Comparison of ENCODE assay signal across 7 mouse cellular contexts in genomic region chr3:89378394-89379067, GRCm38 (mm10). TPM values are rescaled to one million over a fixed set of nuclear protein-coding genes. Genes with fewer than 3 reads are reported as not detected.
DNase-seq lines count a peak whose midpoint lies in the region; ATAC-seq lines count a peak whose summit lies in the region.

No protein-coding gene starts in this region.

- WGBS in hindbrain, embryonic 12.5 days = 1% methylated on average over 14 of the region's 29 CpGs
- under 1% methylated on average over 29 of the region's 29 CpGs for WGBS in midbrain, embryonic 10.5 days

- peak overlapping the region; percentile 54 for H3K4me3 ChIP-seq in hindbrain, embryonic 12.5 days
- H3K4me3 ChIP-seq in midbrain, embryonic 10.5 days = peak overlapping the region; percentile 67

- intact Hi-C loops in left cerebral cortex, postnatal 25 days (cut with DNase I) = loop anchor here (5.0 kb wide), 1 partner anchor 109 kb away; no protein-coding TSS in a partner anchor

- H3K4me2 ChIP-seq in hindbrain, embryonic 12.5 days (replicated peaks) = peak overlapping the region; percentile 92

- peak overlapping the region; percentile 69 for H3K9ac ChIP-seq in hindbrain, embryonic 12.5 days

- ATAC-seq in hindbrain, embryonic 12.5 days (ENCODE audit: low FRiP score) = peak; percentile 91

- H3K36me3 ChIP-seq in hindbrain, embryonic 12.5 days = no peaks in the 10 kb centered on the region
- no peaks in the 10 kb centered on the region for H3K36me3 ChIP-seq in midbrain, embryonic 10.5 days

- peaks cover 3% of the 10 kb centered on the region for H3K27me3 ChIP-seq in hindbrain, embryonic 12.5 days
- no peaks in the 10 kb centered on the region for H3K27me3 ChIP-seq in midbrain, embryonic 10.5 days (ENCODE audit: low read depth, poor library complexity, severe bottlenecking)

- H3K4me1 ChIP-seq in hindbrain, embryonic 12.5 days = peaks cover 13% of the 10 kb centered on the region
- peaks cover 25% of the 10 kb centered on the region for H3K4me1 ChIP-seq in midbrain, embryonic 10.5 days

- H3K27ac ChIP-seq in hindbrain, embryonic 12.5 days = peak overlapping the region; percentile 55; the same call in 1 of the 2 replicates
- peak overlapping the region; percentile 93 for H3K27ac ChIP-seq in midbrain, embryonic 10.5 days (replicated peaks)

- no peaks in the 10 kb centered on the region for H3K9me3 ChIP-seq in hindbrain, embryonic 12.5 days (replicated peaks)
- no peaks in the 10 kb centered on the region for H3K9me3 ChIP-seq in midbrain, embryonic 10.5 days (replicated peaks)

- peak; percentile 77 for DNase-seq in adipocyte (ENCODE audit: low spot score)
- peak; percentile 67 to 77 for DNase-seq in cerebellum, postnatal 25 days
- peak; percentile 36 to 52 for DNase-seq in frontal cortex, postnatal 25 days (ENCODE audit: low spot score in 2 of 2)
- peak; percentile 60 to 70 for DNase-seq in left cerebral cortex, postnatal 25 days (ENCODE audit: low spot score in 2 of 2)
- DNase-seq in midbrain, embryonic 10.5 days (ENCODE audit: low spot score) = peak; percentile 91
- peak; percentile 75 for DNase-seq in right cerebral cortex, postnatal 4 days

RNA-seq across cellular contexts. Expression of gene Dcst1, which starts 13.5 kb away (rescaled TPM):
- polyA plus RNA-seq in hindbrain, embryonic 12.5 days (2016; fragmentation: Nextera tagmentation; extraction: Ambion mirVana) = 0.71 and 0.76 TPM in 2 replicates
- not detected for total RNA-seq in left cerebral cortex, postnatal 25 days (2021)
- polyA plus RNA-seq in midbrain, embryonic 10.5 days (2016; fragmentation: Nextera tagmentation; extraction: Ambion mirVana) = 0.11 and 0.20 TPM in 2 replicates

RNA-seq across cellular contexts. Expression of gene Zbtb7b, which starts 16.0 kb away (rescaled TPM):
- 0.74 and 0.80 TPM in 2 replicates for polyA plus RNA-seq in hindbrain, embryonic 12.5 days (2016; fragmentation: Nextera tagmentation; extraction: Ambion mirVana)
- total RNA-seq in left cerebral cortex, postnatal 25 days (2021) = 10 to 100 TPM; 11.9 to 14.8 TPM
- 0.39 and 0.83 TPM in 2 replicates for polyA plus RNA-seq in midbrain, embryonic 10.5 days (2016; fragmentation: Nextera tagmentation; extraction: Ambion mirVana)

RNA-seq across cellular contexts. Expression of gene Dcst2, which starts 16.8 kb away (rescaled TPM):
- 0.12 and 0.29 TPM in 2 replicates for polyA plus RNA-seq in hindbrain, embryonic 12.5 days (2016; fragmentation: Nextera tagmentation; extraction: Ambion mirVana)
- under 1 TPM in 1 of 2 experiments, not detected in 1; 0.32 TPM for total RNA-seq in left cerebral cortex, postnatal 25 days (2021)
- 0.11 and 0.12 TPM in 2 replicates for polyA plus RNA-seq in midbrain, embryonic 10.5 days (2016; fragmentation: Nextera tagmentation; extraction: Ambion mirVana)

RNA-seq across cellular contexts. Expression of gene Lenep, which starts 24.1 kb away (rescaled TPM):
- 1.0 and 1.5 TPM in 2 replicates for polyA plus RNA-seq in hindbrain, embryonic 12.5 days (2016; fragmentation: Nextera tagmentation; extraction: Ambion mirVana)
- total RNA-seq in left cerebral cortex, postnatal 25 days (2021) = 1 to 10 TPM in 1 of 2 experiments, not detected in 1; 3.0 TPM
- polyA plus RNA-seq in midbrain, embryonic 10.5 days (2016; fragmentation: Nextera tagmentation; extraction: Ambion mirVana) = 0.68 and 1.2 TPM in 2 replicates

RNA-seq across cellular contexts. Expression of gene Adam15, which starts 28.7 kb away (rescaled TPM):
- polyA plus RNA-seq in hindbrain, embryonic 12.5 days (2016; fragmentation: Nextera tagmentation; extraction: Ambion mirVana) = 40.3 and 41.9 TPM in 2 replicates
- total RNA-seq in left cerebral cortex, postnatal 25 days (2021) = 100 to 1,000 TPM; 101 to 105 TPM
- polyA plus RNA-seq in midbrain, embryonic 10.5 days (2016; fragmentation: Nextera tagmentation; extraction: Ambion mirVana) = 30.5 and 34.9 TPM in 2 replicates

Comparison
In these comparisons a context has a peak if more than half of its experiments do, and no peak if none do; other contexts are left out.
1. Peak in every context shown above with its lines: DNase-seq, ATAC-seq, H3K4me3 ChIP-seq and H3K27ac ChIP-seq.